Mouse (Mus musculus): ENCODE measurements around the gene Hist1h2af. TPM values are rescaled to one million over a fixed set of nuclear protein-coding genes. Genes with fewer than 3 reads are reported as not detected.
A peak's percentile ranks its signal among the peaks of the same experiment; 100 is the strongest.
"Not testable (repeated sequence)": the region's sequence is repeated elsewhere in the genome, so short reads cannot be mapped to it uniquely, and the experiment has no call there.

Gene Hist1h2af
- 9.8 and 16.3 TPM in 2 replicates for polyA plus RNA-seq (2016; fragmentation: Nextera tagmentation; extraction: Ambion mirVana)

- H3K36me3 ChIP-seq, H3K9me3 ChIP-seq, H3K27me3 ChIP-seq: not testable (repeated sequence)
- Histone ChIP-seq H3K4me3 (replicated peaks) (peak within 1 kb of the TSS; percentile 50), H3K9ac (replicated peaks) (peak within 1 kb of the TSS; percentile 82), H3K4me1 (replicated peaks) (peaks cover 42% of the 10 kb centered on the region), H3K27ac (peak within 1 kb of the TSS; percentile 98), H3K4me2 (peak within 1 kb of the TSS; percentile 69)
- WGBS: under 1% methylated on average over 28 of the region's 53 CpGs
- peak; percentile 11; the same call in 1 of the 2 replicates for ATAC-seq (ENCODE audit: insufficient number of reproducible peaks, insufficient read depth, low FRiP score, low TSS enrichment, low read depth)
These were observed at the start of gene Hist1h2af for GRCm38 (mm10) chr13:23533560-23534367. Gene Hist1h2af, plus strand, starts transcription at chr13:23533906.

DNA sequence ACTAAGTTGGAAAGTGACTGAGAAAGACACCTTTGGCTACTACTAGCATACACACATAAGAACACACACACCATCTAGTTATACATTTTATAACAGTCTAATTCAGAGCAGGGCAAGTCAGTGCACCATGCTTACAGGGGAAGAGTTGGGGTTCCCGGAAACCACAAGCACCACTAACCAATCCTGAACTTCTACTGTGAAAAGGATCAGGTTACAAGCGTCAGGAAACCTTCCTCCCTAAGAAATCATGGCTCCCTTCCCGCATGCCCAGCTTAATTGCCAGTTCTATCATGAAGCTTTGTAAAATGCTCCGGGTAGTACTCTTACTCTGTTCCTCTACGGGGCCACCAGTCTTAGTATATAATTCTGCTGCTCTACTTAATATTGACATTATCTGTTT lies 48.4 kb upstream of the Hist1h2af start:
- Histone ChIP-seq H3K9ac (replicated peaks) (no peak overlapping the region), H3K4me2 (no peak overlapping the region), H3K9me3 (no peaks in the 10 kb centered on the region), H3K27me3 (no peaks in the 10 kb centered on the region), H3K4me3 (replicated peaks) (no peak overlapping the region), H3K27ac (no peak overlapping the region), H3K36me3 (no peaks in the 10 kb centered on the region; the same call in 1 of the 2 replicates), H3K4me1 (replicated peaks) (peaks cover 14% of the 10 kb centered on the region)
- WGBS: 34% methylated on average over 5 of the region's 5 CpGs
- ATAC-seq (ENCODE audit: insufficient number of reproducible peaks, insufficient read depth, low FRiP score, low TSS enrichment, low read depth): no peak

DNA sequence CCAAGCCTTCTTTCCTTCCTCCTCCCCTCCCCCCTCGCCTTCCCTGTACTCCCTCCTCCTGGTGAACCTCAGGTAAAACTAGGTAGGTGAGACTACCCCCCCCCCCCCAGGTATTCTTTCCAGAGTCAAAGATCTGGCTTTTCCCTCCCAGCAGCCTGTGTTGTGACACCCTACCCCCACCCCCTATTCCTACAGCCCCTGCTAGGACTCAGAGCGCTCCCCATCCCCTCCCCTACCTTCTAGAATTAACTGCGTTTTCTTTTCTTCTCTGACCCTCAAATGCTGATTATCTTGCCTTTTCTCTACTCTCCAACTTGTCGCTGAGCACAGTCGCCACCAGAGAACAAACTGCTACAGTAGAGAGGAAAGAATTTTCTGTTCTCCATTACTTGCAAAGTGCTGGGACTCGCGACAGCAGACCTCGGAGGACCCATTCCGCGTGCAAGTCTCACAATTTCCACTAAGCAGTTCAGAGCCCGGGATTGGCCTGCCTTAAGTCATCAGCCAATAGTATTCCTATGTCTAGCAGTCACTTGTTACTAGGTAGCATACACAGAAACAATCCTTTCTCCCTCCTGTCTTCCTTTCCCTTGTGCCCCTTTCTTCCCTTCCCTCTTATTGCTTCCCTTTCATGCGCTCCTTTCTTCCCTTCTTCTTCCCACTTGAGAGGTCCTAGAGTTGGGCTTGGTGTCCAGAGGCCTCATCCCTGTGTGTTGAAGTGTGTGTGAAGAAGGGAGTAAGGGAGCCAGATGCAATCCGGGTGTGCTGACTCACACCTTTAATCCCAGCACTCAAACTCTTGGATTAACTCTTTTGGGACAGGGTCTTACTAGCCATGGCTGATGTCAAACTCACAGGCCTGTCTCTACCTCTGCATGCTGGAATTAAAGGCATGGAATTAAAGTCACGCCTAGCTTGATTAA lies 45.0 kb upstream of the Hist1h2af start, which contains the start of gene Btn2a2:
Gene Btn2a2 (minus strand): TSS at position 458 of the 923 bp plus-strand sequence.
- H3K4me1 ChIP-seq (replicated peaks): peaks cover 18% of the 10 kb centered on the region
- no peaks in the 10 kb centered on the region for H3K36me3 ChIP-seq
- peak within 1 kb of the TSS; percentile 43 for H3K4me3 ChIP-seq (replicated peaks)
- 0 out of 2 replicates have a peak, but pooled peaks cover 3% of the 10 kb centered on the region for H3K27me3 ChIP-seq
- no peaks in the 10 kb centered on the region for H3K9me3 ChIP-seq
- ATAC-seq (ENCODE audit: insufficient number of reproducible peaks, insufficient read depth, low FRiP score, low TSS enrichment, low read depth): peak; percentile 97
- peak within 1 kb of the TSS; percentile 78 for H3K4me2 ChIP-seq
- peak within 1 kb of the TSS; percentile 47 for H3K9ac ChIP-seq (replicated peaks)
- WGBS: 7% methylated on average over 14 of the region's 14 CpGs
- 0 out of 2 replicates have a peak within 1 kb of the TSS, but pooled peaks have one; percentile 41 for H3K27ac ChIP-seq

DNA sequence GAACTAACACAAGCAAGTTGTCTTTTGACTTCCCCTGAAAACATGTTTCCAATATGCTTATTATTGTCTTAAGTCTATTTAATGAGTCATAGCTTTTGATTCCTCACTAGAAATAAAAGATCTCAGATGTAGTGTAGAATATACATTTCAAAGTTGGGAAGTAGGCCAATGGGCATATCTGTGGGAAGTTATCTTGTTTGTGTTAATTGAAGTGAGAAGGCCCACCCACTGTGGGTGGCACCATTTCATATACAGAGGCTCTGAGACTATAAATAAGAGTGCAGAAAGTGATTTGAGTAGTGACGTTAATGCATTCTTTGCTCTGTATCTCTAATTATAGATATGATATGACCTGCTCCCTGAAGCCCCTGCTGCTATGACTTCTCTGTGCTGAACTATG lies 42.8 kb upstream of the Hist1h2af start:
- Histone ChIP-seq H3K27me3 (0 out of 2 replicates have a peak, but pooled peaks cover 3% of the 10 kb centered on the region), H3K9me3 (no peaks in the 10 kb centered on the region), H3K4me1 (replicated peaks) (peaks cover 11% of the 10 kb centered on the region), H3K4me2 (no peak overlapping the region), H3K27ac (no peak overlapping the region), H3K9ac (replicated peaks) (no peak overlapping the region), H3K36me3 (no peaks in the 10 kb centered on the region), H3K4me3 (replicated peaks) (no peak overlapping the region)
- 57% methylated on average over 1 of the region's 1 CpGs for WGBS
- ATAC-seq (ENCODE audit: insufficient number of reproducible peaks, insufficient read depth, low FRiP score, low TSS enrichment, low read depth): no peak

DNA sequence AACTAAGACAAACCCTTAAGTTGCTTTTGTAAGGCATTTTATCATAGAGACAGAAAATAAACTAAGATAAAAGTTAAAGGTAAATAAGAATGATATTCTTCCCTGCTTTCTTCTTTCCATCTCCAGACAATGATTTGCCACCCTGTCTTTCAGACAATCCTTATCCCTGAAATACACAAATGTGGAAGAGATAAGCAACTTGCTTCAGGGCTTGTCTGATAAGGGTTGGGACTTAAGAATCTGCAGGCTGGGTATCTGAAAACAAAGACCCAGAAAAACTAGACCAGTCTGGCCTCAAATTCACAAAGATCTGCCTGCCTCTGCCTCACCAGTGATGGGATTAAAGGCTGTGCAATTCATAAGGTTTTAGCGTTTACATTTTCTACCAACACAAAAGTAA lies 42.4 kb upstream of the Hist1h2af start:
- H3K9ac ChIP-seq (replicated peaks): no peak overlapping the region
- no peak for ATAC-seq (ENCODE audit: insufficient number of reproducible peaks, insufficient read depth, low FRiP score, low TSS enrichment, low read depth)
- no peak overlapping the region for H3K4me2 ChIP-seq
- H3K4me3 ChIP-seq (replicated peaks): no peak overlapping the region
- peaks cover 11% of the 10 kb centered on the region for H3K4me1 ChIP-seq (replicated peaks)
- WGBS: 17% methylated on average over 1 of the region's 1 CpGs
- no peak overlapping the region for H3K27ac ChIP-seq
- 0 out of 2 replicates have a peak, but pooled peaks cover 3% of the 10 kb centered on the region for H3K27me3 ChIP-seq
- no peaks in the 10 kb centered on the region for H3K36me3 ChIP-seq
- no peaks in the 10 kb centered on the region for H3K9me3 ChIP-seq

DNA sequence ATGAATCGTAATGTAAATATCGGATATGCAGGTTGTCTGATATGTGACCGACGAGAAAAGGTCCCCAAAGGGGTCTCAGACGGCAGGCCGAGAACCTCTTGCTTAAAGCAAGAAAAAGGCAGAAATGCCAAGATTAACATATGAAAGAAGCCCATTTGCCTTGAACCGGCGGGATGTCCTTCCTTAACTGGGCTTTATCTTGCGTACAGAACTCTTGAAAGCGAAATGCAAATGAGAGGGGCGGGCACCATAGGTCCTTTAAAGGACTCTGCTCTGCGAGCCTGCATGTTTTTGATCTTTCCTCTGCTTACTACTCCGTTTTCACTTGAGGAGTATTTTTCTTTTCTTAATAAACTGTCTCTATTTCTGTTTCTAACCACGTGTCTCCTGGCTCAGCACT lies 41.7 kb upstream of the Hist1h2af start:
- no peaks in the 10 kb centered on the region for H3K9me3 ChIP-seq
- 8% methylated on average over 14 of the region's 14 CpGs for WGBS
- H3K9ac ChIP-seq (replicated peaks): no peak overlapping the region
- H3K4me3 ChIP-seq (replicated peaks): peak overlapping the region; percentile 28
- H3K4me2 ChIP-seq: peak overlapping the region; percentile 44
- no peaks in the 10 kb centered on the region for H3K36me3 ChIP-seq
- 0 out of 2 replicates have a peak, but pooled peaks cover 3% of the 10 kb centered on the region for H3K27me3 ChIP-seq
- peaks cover 11% of the 10 kb centered on the region for H3K4me1 ChIP-seq (replicated peaks)
- no peak for ATAC-seq (ENCODE audit: insufficient number of reproducible peaks, insufficient read depth, low FRiP score, low TSS enrichment, low read depth)
- no peak overlapping the region for H3K27ac ChIP-seq

DNA sequence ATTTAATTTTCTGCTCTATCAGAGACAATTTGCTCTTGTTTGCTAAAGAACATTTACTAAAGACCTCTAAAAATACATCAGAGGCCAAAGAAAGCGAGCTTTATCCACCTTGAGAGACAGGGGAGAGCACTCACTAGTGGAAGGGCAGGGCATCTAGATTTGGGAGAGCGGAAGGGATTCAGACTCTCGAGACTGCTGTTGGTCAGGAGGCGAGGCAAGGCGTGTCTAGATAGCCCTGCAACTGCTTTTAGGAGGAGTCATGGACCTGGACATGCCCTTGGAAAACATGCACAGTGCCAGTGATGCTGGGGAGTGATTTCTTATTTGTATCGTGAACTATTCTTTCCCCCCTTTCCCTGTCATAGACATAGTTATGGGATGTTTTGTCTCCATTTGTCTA lies 38.2 kb upstream of the Hist1h2af start:
- Histone ChIP-seq H3K27me3 (0 out of 2 replicates have a peak, but pooled peaks cover 3% of the 10 kb centered on the region), H3K4me3 (replicated peaks) (no peak overlapping the region), H3K9ac (replicated peaks) (no peak overlapping the region), H3K4me1 (replicated peaks) (peaks cover 19% of the 10 kb centered on the region), H3K27ac (no peak overlapping the region), H3K36me3 (no peaks in the 10 kb centered on the region), H3K9me3 (no peaks in the 10 kb centered on the region), H3K4me2 (no peak overlapping the region)
- ATAC-seq (ENCODE audit: insufficient number of reproducible peaks, insufficient read depth, low FRiP score, low TSS enrichment, low read depth): no peak
- WGBS: 80% methylated on average over 6 of the region's 6 CpGs

DNA sequence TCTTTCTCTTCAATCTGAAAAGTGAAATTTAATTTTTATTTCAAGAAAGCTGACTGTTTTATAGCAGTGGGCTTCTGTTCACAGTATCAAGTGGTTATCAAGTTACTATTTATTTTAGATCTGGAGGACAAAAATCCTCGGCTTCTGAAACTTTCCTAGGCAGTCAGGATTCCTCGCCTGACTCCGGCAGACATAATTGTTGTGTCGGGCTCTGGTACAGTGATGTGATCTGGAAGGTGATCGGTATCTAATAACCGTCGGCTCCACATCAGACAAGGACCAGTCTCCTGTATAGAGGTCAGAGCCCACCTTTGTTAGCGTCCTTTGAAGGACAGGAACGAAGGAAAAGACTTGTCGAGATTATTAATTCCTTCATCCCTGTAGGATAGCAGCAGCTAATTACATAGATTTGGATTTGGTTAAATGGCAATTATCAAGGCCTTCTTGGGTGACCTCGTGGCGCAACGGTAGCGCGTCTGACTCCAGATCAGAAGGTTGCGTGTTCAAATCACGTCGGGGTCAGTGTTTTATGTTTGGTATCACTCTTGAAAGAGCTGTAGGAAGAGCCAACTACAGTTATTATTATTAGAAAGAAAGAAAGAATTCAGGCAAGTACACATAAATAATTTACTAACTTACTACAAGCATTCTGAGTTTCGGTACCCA lies 35.9 kb upstream of the Hist1h2af start:
- Histone ChIP-seq H3K27ac (peak overlapping the region; percentile 69; the same call in 1 of the 2 replicates), H3K27me3 (no peaks in the 10 kb centered on the region), H3K4me3 (replicated peaks) (peak overlapping the region; percentile 35), H3K4me2 (peak overlapping the region; percentile 57), H3K36me3 (no peaks in the 10 kb centered on the region), H3K4me1 (replicated peaks) (peaks cover 14% of the 10 kb centered on the region), H3K9ac (replicated peaks) (no peak overlapping the region), H3K9me3 (no peaks in the 10 kb centered on the region)
- ATAC-seq (ENCODE audit: insufficient number of reproducible peaks, insufficient read depth, low FRiP score, low TSS enrichment, low read depth): no peak
- WGBS: 2% methylated on average over 19 of the region's 19 CpGs

GRCm38 (mm10) chr13:23498653-23499052 lies 35.1 kb upstream of the Hist1h2af start:
- no peaks in the 10 kb centered on the region for H3K9me3 ChIP-seq
- H3K9ac ChIP-seq (replicated peaks): no peak overlapping the region
- peak overlapping the region; percentile 69; the same call in 1 of the 2 replicates for H3K27ac ChIP-seq
- peak overlapping the region; percentile 35 for H3K4me3 ChIP-seq (replicated peaks)
- peaks cover 14% of the 10 kb centered on the region for H3K4me1 ChIP-seq (replicated peaks)
- H3K4me2 ChIP-seq: peak overlapping the region; percentile 57
- H3K27me3 ChIP-seq: no peaks in the 10 kb centered on the region
- peak; percentile 61; the same call in 1 of the 2 replicates for ATAC-seq (ENCODE audit: insufficient number of reproducible peaks, insufficient read depth, low FRiP score, low TSS enrichment, low read depth)
- H3K36me3 ChIP-seq: no peaks in the 10 kb centered on the region
- 1% methylated on average over 10 of the region's 10 CpGs for WGBS

DNA sequence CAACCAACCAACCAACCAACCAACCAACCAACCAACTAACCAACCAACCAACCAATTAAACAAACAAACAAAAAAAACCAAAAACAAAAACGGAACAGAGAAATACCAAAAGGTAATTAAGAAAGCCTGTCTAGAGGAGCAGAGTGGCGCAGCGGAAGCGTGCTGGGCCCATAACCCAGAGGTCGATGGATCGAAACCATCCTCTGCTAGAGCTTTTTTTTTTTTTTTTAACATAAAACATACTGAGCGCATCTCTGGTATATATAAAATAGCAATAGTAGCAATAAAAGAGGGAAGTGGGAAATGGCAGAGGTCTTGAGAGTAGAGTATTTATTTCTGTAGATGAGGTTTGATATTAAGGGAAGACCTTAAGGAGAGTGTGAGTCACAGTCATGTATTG lies 33.8 kb upstream of the Hist1h2af start:
- Histone ChIP-seq H3K9ac (replicated peaks) (no peak overlapping the region), H3K36me3 (no peaks in the 10 kb centered on the region), H3K4me1 (replicated peaks) (peaks cover 15% of the 10 kb centered on the region), H3K27me3 (no peaks in the 10 kb centered on the region), H3K27ac (no peak overlapping the region), H3K4me3 (replicated peaks) (no peak overlapping the region), H3K9me3 (no peaks in the 10 kb centered on the region), H3K4me2 (no peak overlapping the region; the same call in 1 of the 2 replicates)
- ATAC-seq (ENCODE audit: insufficient number of reproducible peaks, insufficient read depth, low FRiP score, low TSS enrichment, low read depth): no peak
- 9% methylated on average over 7 of the region's 7 CpGs for WGBS
